Mouse (Mus musculus) CH12.LX (cell line): Measurements from ENCODE around the gene Plk1. TPM values are rescaled to one million over a fixed set of nuclear protein-coding genes. Genes with fewer than 3 reads are reported as not detected.

Source experiments
- DNase-seq: peaks from one replicate; pipeline ENCODE4 v3.0.0-alpha.2; 2013; ENCODE audit errors: extremely low read depth
- H3K27ac ChIP-seq: 2 replicates; pipeline ENCODE4 v1.5.1; 2012; ENCODE audit warnings: low read depth, mild to moderate bottlenecking, control low read depth, moderate library complexity; ENCODE audit not compliant: insufficient read depth
- H3K27me3 ChIP-seq: replicated peaks from 2 replicates; pipeline ENCODE3; 2012; ENCODE audit warnings: inconsistent platforms
- H3K36me3 ChIP-seq, 2 experiments: replicated peaks in 1 of 2; 2 replicates each; pipeline versions ENCODE3 to v1.6.1; 2012; ENCODE audit warnings: inconsistent platforms in 1 of 2, low read length in 1 of 2, mild to moderate bottlenecking in 1 of 2, mixed read lengths in 1 of 2, moderate library complexity in 1 of 2; ENCODE audit not compliant: control insufficient read depth in 1 of 2, insufficient read depth in 1 of 2
- H3K4me1 ChIP-seq, 2 experiments: 2 replicates each; pipeline ENCODE4 v1.6.1; 2012; ENCODE audit warnings: inconsistent platforms in 1 of 2, moderate library complexity in 1 of 2; ENCODE audit not compliant: insufficient read depth in 2 of 2, control insufficient read depth in 1 of 2
- H3K4me2 ChIP-seq: 2 replicates; pipeline ENCODE4 v1.6.1; 2012; ENCODE audit warnings: low read depth, mild to moderate bottlenecking, control low read depth; ENCODE audit not compliant: poor library complexity, insufficient read depth, severe bottlenecking
- H3K4me3 ChIP-seq, 3 experiments: fragments of 150-350 bp in 1 of 3; sonication (generic) in 1 of 3; replicated peaks in 1 of 3; 2 replicates each; pipeline versions ENCODE3 to v1.5.1; 2011 to 2012; ENCODE audit warnings: low read depth in 2 of 3, low read length in 2 of 3, mild to moderate bottlenecking in 2 of 3, moderate library complexity in 2 of 3, control low read depth in 1 of 3, improper control_type of control experiment in 1 of 3, inconsistent platforms in 1 of 3, mixed read lengths in 1 of 3; ENCODE audit not compliant: poor library complexity in 1 of 3
- H3K79me2 ChIP-seq: replicated peaks from 2 replicates; pipeline ENCODE4 v1.6.1; 2012; ENCODE audit warnings: mild to moderate bottlenecking, moderate library complexity; ENCODE audit not compliant: control insufficient read depth, poor library complexity, insufficient read depth, severe bottlenecking; ENCODE audit errors: extremely low read depth
- H3K9ac ChIP-seq: 2 replicates; pipeline ENCODE4 v1.6.1; 2012; ENCODE audit warnings: low read depth, mild to moderate bottlenecking, control low read depth, moderate library complexity; ENCODE audit not compliant: insufficient read depth
- H3K9me3 ChIP-seq: replicated peaks from 2 replicates; pipeline ENCODE3; 2012; ENCODE audit warnings: low read length, inconsistent platforms, mixed read lengths
- BHLHE40 ChIP-seq: IDR thresholded peaks from 2 replicates; pipeline ENCODE4 v1.6.1; 2011; ENCODE audit warnings: mild to moderate bottlenecking, low read depth, low read length, improper control_type of control experiment
- CTCF ChIP-seq, 2 experiments: IDR thresholded peaks in 1 of 2; conservative IDR thresholded peaks in 1 of 2; 2 replicates each; pipeline ENCODE4 v1.5.1; 2011 to 2012; ENCODE audit warnings: low read depth in 2 of 2, low read length in 2 of 2, improper control_type of control experiment in 1 of 2, inconsistent platforms in 1 of 2, mild to moderate bottlenecking in 1 of 2, moderate library complexity in 1 of 2
- EP300 ChIP-seq: IDR thresholded peaks from 2 replicates; pipeline ENCODE4 v1.6.1; 2011; ENCODE audit warnings: low read length, improper control_type of control experiment
- HCFC1 ChIP-seq: IDR thresholded peaks from 2 replicates; pipeline ENCODE4 v1.6.1; 2012; ENCODE audit warnings: low read depth, mild to moderate bottlenecking, inconsistent platforms, low read length, improper control_type of control experiment
- IRF4 ChIP-seq: IDR thresholded peaks from 2 replicates; pipeline ENCODE4 v1.6.1; 2014; ENCODE audit warnings: low read depth, mild to moderate bottlenecking, inconsistent platforms, low read length, improper control_type of control experiment
- JUN ChIP-seq: IDR thresholded peaks from 2 replicates; pipeline ENCODE4 v1.6.1; 2011; ENCODE audit warnings: low read depth, mild to moderate bottlenecking, low read length, improper control_type of control experiment, moderate library complexity; ENCODE audit not compliant: insufficient read depth
- MXI1 ChIP-seq: IDR thresholded peaks from 2 replicates; pipeline ENCODE4 v1.6.1; 2011; ENCODE audit warnings: mild to moderate bottlenecking, low read depth, low read length, improper control_type of control experiment
- MYC ChIP-seq: IDR thresholded peaks from 2 replicates; pipeline ENCODE4 v1.6.1; 2011; ENCODE audit warnings: low read depth, mild to moderate bottlenecking, improper control_type of control experiment, low read length
- NRF1 ChIP-seq: IDR thresholded peaks from 2 replicates; pipeline ENCODE4 v1.6.1; 2014; ENCODE audit warnings: low read depth, mild to moderate bottlenecking, inconsistent platforms, low read length, improper control_type of control experiment, moderate library complexity
- POLR2A ChIP-seq: IDR thresholded peaks from 2 replicates; pipeline ENCODE4 v1.6.1; 2011; ENCODE audit warnings: low read depth, mild to moderate bottlenecking, improper control_type of control experiment, low read length
- POLR2AphosphoS2 ChIP-seq: IDR thresholded peaks from 2 replicates; pipeline ENCODE4 v1.6.1; 2011; ENCODE audit warnings: low read depth, low read length, improper control_type of control experiment
- RAD21 ChIP-seq: IDR thresholded peaks from 2 replicates; pipeline ENCODE4 v1.6.1; 2011; ENCODE audit warnings: low read depth, mild to moderate bottlenecking, low read length, improper control_type of control experiment, moderate library complexity
- RCOR1 ChIP-seq: conservative IDR thresholded peaks from 2 replicates; pipeline ENCODE4 v1.6.1; 2012; ENCODE audit warnings: low read depth, mild to moderate bottlenecking, inconsistent platforms, low read length, improper control_type of control experiment
- SIN3A ChIP-seq: IDR thresholded peaks from 2 replicates; pipeline ENCODE4 v1.6.1; 2012; ENCODE audit warnings: low read length, improper control_type of control experiment, inconsistent platforms
- TBP ChIP-seq: conservative IDR thresholded peaks from 2 replicates; pipeline ENCODE4 v1.6.1; 2011; ENCODE audit warnings: low read depth, low read length, improper control_type of control experiment
- TCF12 ChIP-seq: IDR thresholded peaks from 2 replicates; pipeline ENCODE4 v1.6.1; 2014; ENCODE audit warnings: low read depth, mild to moderate bottlenecking, inconsistent platforms, low read length, improper control_type of control experiment
- UBTF ChIP-seq: IDR thresholded peaks from 2 replicates; pipeline ENCODE4 v1.6.1; 2012; ENCODE audit warnings: low read depth, mild to moderate bottlenecking, inconsistent platforms, low read length, improper control_type of control experiment, moderate library complexity
- USF2 ChIP-seq: conservative IDR thresholded peaks from 2 replicates; pipeline ENCODE4 v1.6.1; 2011; ENCODE audit warnings: low read depth, low read length, improper control_type of control experiment
- ZKSCAN1 ChIP-seq: IDR thresholded peaks from 2 replicates; pipeline ENCODE4 v1.6.1; 2012; ENCODE audit warnings: low read depth, inconsistent platforms, low read length, improper control_type of control experiment, borderline replicate concordance
- dilution Hi-C: fragments of 300-500 bp; cut with MboI; formaldehyde crosslinking; loops from 2 replicates; pipeline ENCODE4 v1.14.3; 2020; ENCODE audit warnings: low sequenced_read_pairs; ENCODE audit not compliant: extremely low pct_unique_long_range_greater_than_20kb, extremely low pct_ligation_motif_present
- in situ Hi-C: fragments of 300-500 bp; cut with MboI; formaldehyde crosslinking; loops from 3 replicates; pipeline ENCODE4 v1.14.3; 2019; ENCODE audit warnings: low sequenced_read_pairs, low pct_ligation_motif_present, low pct_unique_long_range_greater_than_20kb, mixed read lengths
- polyA plus RNA-seq: library from polyadenylated mRNA; unstranded; fragments of >175 nt; gene quantifications from 2 replicates; pipeline ENCODE4 v1.2.1, GENCODE M21; 2012; ENCODE audit warnings: low read depth; ENCODE audit not compliant: insufficient read length
- total RNA-seq, 2 experiments: library from RNA; depleted of rRNA; stranded (reverse); fragments of 300-350 nt in 1 of 2; fragments of >200 nt in 1 of 2; gene quantifications; 2 replicates each; pipeline ENCODE4 v1.2.3; 2012 to 2014

Plk1 gene
- total and polyA plus RNA-seq, 3 experiments, result 30.4 to 144 (median 44.4) TPM

DNA sequence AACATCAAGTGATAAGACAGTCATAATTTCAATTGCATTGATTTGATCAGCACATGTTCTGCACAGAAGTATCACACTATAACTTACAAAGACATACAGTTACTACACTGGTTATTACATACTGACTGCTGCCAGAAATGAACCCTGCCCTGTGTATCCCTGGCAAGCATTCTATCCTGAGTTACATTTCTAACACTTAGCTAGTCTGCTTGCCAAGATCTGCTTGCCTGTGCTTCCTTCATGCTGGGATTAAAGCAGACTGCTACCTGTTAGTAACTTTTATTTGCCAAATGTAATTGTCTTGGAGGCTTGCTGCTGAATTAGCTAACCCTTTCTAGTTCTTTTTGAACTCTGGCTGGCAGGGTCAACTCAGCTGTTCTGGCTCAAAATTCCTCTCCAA is 18.2 kb upstream of the Plk1 start:
- no peak for DNase-seq
- TF ChIP-seq NRF1, result no peak
- no peak for TF ChIP-seq HCFC1
- no peak for TF ChIP-seq SIN3A
- TF ChIP-seq, all 38 proteins: peak for 0
- H3K27ac ChIP-seq, result no peak overlapping the region
- no peak overlapping the region for H3K9ac ChIP-seq
- H3K79me2 ChIP-seq, result 0 out of 2 replicates have a peak, but pooled peaks cover 2% of the 10 kb centered on the region
- H3K4me2 ChIP-seq, result no peak overlapping the region
- dilution Hi-C loops (no loop called here), in situ Hi-C loops (no loop called here)
- peaks cover 0 to 11% of the 10 kb centered on the region in 2 experiments; a peak in 3 of 4 replicates for H3K4me1 ChIP-seq
- H3K27me3 ChIP-seq, result no peaks in the 10 kb centered on the region
- H3K4me3 ChIP-seq, result no peak overlapping the region
- H3K9me3 ChIP-seq, result no peaks in the 10 kb centered on the region
- peaks cover 73 to 90% of the 10 kb centered on the region in 2 experiments for H3K36me3 ChIP-seq

DNA sequence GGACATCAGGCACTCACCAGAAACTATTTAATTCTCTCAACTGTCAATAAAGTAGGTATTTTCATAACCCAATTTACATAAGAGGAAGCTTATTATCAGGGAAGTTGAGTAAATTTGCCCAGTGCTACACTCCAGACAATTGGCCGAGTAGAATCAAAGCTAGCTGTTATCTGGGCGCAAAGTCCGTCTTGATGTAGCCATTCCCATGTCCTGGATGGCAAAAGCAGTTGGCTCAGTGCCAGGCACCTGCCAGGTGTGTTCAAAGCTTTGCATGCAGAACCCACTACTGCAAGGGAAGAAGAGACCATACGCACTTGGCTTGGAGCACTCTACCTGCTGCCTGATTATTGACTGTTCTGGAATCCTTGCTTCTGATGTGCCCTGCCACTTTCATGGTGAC is 6.8 kb upstream of the Plk1 start:
- Histone ChIP-seq H3K79me2 (no peaks in the 10 kb centered on the region; the same call in 1 of the 2 replicates), H3K9ac (no peak overlapping the region), H3K4me2 (no peak overlapping the region), H3K27me3 (no peaks in the 10 kb centered on the region), H3K9me3 (no peaks in the 10 kb centered on the region)
- dilution Hi-C loops, result no loop called here
- TF ChIP-seq RAD21, result no peak
- no peak for TF ChIP-seq EP300
- TF ChIP-seq MYC, result no peak
- no peak for TF ChIP-seq CTCF (conservative IDR thresholded peaks at IDR 0.05 in 1 of 2, IDR thresholded peaks at IDR 0.05 in 1 of 2; ENCODE audit: low read depth in 2 of 2, low read length in 2 of 2)
- TF ChIP-seq MXI1, result no peak
- no peak for TF ChIP-seq POLR2A
- TF ChIP-seq TCF12, result no peak
- TF ChIP-seq USF2, result no peak
- no peak for TF ChIP-seq HCFC1
- TF ChIP-seq TBP, result no peak
- TF ChIP-seq ZKSCAN1, result no peak
- no peak for TF ChIP-seq POLR2AphosphoS2
- TF ChIP-seq JUN, result no peak
- TF ChIP-seq IRF4, result no peak
- no peak for TF ChIP-seq BHLHE40
- TF ChIP-seq RCOR1, result no peak
- no peak for TF ChIP-seq SIN3A
- no peak for TF ChIP-seq UBTF
- TF ChIP-seq, all 38 proteins: peak for 0
- no peak overlapping the region for H3K4me3 ChIP-seq
- H3K36me3 ChIP-seq, result peaks cover 17 to 69% of the 10 kb centered on the region in 2 experiments
- peaks cover 3 to 7% of the 10 kb centered on the region in 2 experiments; a peak in 3 of 4 replicates for H3K4me1 ChIP-seq
- no peak for DNase-seq
- in situ Hi-C loops, result loop anchor here (5.0 kb wide), 1 partner anchor 55 kb away; no protein-coding TSS in a partner anchor
- no peak overlapping the region for H3K27ac ChIP-seq
